ENCODE assay signal across 8 mouse cellular contexts in the genomic region with DNA sequence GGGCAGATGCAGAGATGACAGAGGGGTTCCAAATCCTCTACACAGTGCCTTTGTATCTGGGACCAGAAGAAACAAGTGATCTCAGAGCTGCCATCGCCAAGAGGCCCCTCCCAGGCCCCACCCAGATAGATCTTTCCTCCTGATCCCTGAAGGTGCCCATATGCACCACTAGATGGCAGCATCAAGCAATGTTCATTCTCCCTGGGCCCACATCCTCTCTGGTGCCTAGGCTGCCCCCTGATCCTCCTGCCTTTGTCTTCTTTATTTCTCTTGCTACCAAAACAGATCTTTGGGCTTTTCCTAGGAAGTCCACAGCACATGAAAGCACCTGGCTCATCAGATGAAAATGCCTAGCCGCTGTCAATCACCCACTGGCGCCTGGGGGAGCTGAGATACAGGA. TPM values are rescaled to one million over a fixed set of nuclear protein-coding genes. Genes with fewer than 3 reads are reported as not detected.
DNase-seq lines count a peak whose midpoint lies in the region; ATAC-seq lines count a peak whose summit lies in the region.

No protein-coding gene starts in this region.

- H3K9me3 ChIP-seq in hindbrain, embryonic 15.5 days, result no peaks in the 10 kb centered on the region

- H3K27me3 ChIP-seq in hindbrain, embryonic 15.5 days, result no peaks in the 10 kb centered on the region

- H3K4me2 ChIP-seq in hindbrain, embryonic 15.5 days, result no peak overlapping the region

- no peak overlapping the region for H3K4me3 ChIP-seq in hindbrain, embryonic 15.5 days

- 27% methylated on average over 3 of the region's 3 CpGs for WGBS in hindbrain, embryonic 15.5 days

- DNase-seq in ZHBTc4 (ENCODE audit: low read depth, low spot score), result peak; percentile 91
- DNase-seq in cerebellum, postnatal 14 days, result peak; percentile 84 to 86
- DNase-seq in frontal cortex, postnatal 36 days (ENCODE audit: low spot score in 2 of 2), result peak; percentile 56 to 77
- DNase-seq in layer of hippocampus, postnatal 36 days, result peak; percentile 72 to 76
- peak; percentile 81 for DNase-seq in lung, postnatal 25 days (ENCODE audit: low spot score)
- peak; percentile 91 for DNase-seq in retina, postnatal 1 day
- peak; percentile 58 for DNase-seq in yolk sac, embryonic 10.5 days (ENCODE audit: low spot score)

- H3K36me3 ChIP-seq in hindbrain, embryonic 15.5 days, result no peaks in the 10 kb centered on the region

- peaks cover 7% of the 10 kb centered on the region; the same call in 1 of the 2 replicates for H3K4me1 ChIP-seq in hindbrain, embryonic 15.5 days (replicated peaks)

- H3K27ac ChIP-seq in hindbrain, embryonic 15.5 days (replicated peaks), result peak overlapping the region; percentile 58

- peak; percentile 80 for ATAC-seq in hindbrain, embryonic 15.5 days (ENCODE audit: low FRiP score, low read depth)

- H3K9ac ChIP-seq in hindbrain, embryonic 15.5 days, result no peak overlapping the region

RNA-seq across cellular contexts. Expression of gene Wfikkn2, which starts 9.7 kb away (rescaled TPM):
- polyA plus RNA-seq in hindbrain, embryonic 15.5 days (2015; fragmentation: Nextera tagmentation; extraction: Ambion mirVana), result 6.6 and 7.9 TPM in 2 replicates
- total RNA-seq in layer of hippocampus, postnatal 36 days (2021), result under 1 TPM; 0.25 to 0.61 TPM

RNA-seq across cellular contexts. Expression of gene Tob1, which starts 24.8 kb away (rescaled TPM):
- polyA plus RNA-seq in hindbrain, embryonic 15.5 days (2015; fragmentation: Nextera tagmentation; extraction: Ambion mirVana), result 32.8 and 35.6 TPM in 2 replicates
- total RNA-seq in layer of hippocampus, postnatal 36 days (2021), result 10 to 100 TPM; 37.5 to 37.7 TPM

RNA-seq across cellular contexts. Expression of gene Gm21885, which starts 45.6 kb away (rescaled TPM):
- 0.66 TPM in 1 of 2 replicates, not detected in the other for polyA plus RNA-seq in hindbrain, embryonic 15.5 days (2015; fragmentation: Nextera tagmentation; extraction: Ambion mirVana)
- not detected for total RNA-seq in layer of hippocampus, postnatal 36 days (2021)
